Mouse (Mus musculus) spleen, adult 2 months (tissue): ENCODE data around the gene Cpsf4.

Experiments
- CTCF ChIP-seq: fragments of 200-500 bp; IDR thresholded peaks from 2 replicates; pipeline ENCODE4 v1.5.1; 2011; ENCODE audit warnings: mild to moderate bottlenecking, inconsistent platforms; ENCODE audit not compliant: insufficient read depth, insufficient read length, insufficient replicate concordance; ENCODE audit errors: extremely low read depth
- POLR2A ChIP-seq: fragments of 200-500 bp; IDR thresholded peaks from 2 replicates; pipeline ENCODE4 v1.6.1; 2011; ENCODE audit warnings: low read depth, low read length, inconsistent platforms

GRCm38 (mm10) chr5:145164710-145165109 lies 2.3 kb upstream of the Cpsf4 start:
- no peak for TF ChIP-seq POLR2A
- no peak for TF ChIP-seq CTCF
